Mouse (Mus musculus) kidney, adult 2 months (tissue): ENCODE measurements around the gene Gm20696.

Experiments
- CTCF ChIP-seq: fragments of 200-500 bp; conservative IDR thresholded peaks from 2 replicates; pipeline ENCODE4 v1.5.1; 2011; ENCODE audit warnings: low read depth, mild to moderate bottlenecking, control low read depth, low read length, moderate library complexity, mixed read lengths; ENCODE audit not compliant: insufficient read depth, insufficient read length
- POLR2A ChIP-seq: fragments of 200-500 bp; IDR thresholded peaks from one replicate; pipeline ENCODE4 v1.6.1; 2011; ENCODE audit warnings: low read depth, low read length, control low read depth

GRCm38 (mm10) chr6:99221147-99221546 is 445.4 kb downstream of the Gm20696 start:
- TF ChIP-seq POLR2A, result no peak
- TF ChIP-seq CTCF, result no peak
